Mouse (Mus musculus): ENCODE measurements around the gene E2f4.

The E2f4 gene

DNA sequence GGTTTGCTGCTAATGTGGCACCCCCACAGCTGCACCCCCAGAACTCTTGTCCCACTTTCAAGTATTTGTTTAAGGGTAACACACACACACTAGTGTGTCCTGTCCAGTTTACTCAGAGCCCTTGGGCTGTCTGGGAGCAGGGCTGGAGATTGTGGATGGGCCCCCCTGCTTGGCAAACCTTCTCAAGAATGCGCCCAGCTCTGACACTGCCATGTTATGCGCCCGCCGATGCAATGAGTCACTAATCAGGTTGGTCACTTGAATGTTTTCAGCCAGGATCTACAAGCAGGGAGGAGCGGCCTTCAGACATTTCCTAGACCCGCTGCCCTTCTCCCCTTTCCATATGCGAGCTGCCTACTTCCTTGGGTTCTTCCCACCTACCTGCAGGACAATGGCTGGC, 5.0 kb upstream of the E2f4 start:
- DNase-seq (ENCODE audit: extremely low spot score, low read depth, low spot score) = no peak

DNA sequence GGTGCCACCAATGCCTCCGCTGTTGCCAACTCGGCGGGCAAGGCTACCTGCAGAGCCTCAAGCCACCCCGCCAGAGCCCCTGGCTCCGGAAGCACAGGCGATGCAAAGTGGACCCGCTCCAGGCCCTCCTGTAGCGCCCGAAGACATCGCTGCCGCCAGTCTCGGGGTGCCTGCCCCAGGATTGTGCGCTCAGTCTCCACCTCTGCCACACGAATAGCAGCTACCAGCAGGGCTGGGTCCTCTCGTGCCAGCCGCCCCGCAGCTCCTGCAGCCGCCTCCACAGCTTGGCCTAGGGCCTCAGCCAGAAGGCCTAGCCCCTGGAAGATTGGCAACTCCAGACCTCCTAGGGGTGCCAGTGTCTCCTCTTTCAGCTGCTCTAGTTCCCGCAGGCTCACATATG, 4.1 kb upstream of the E2f4 start:
- DNase-seq (ENCODE audit: extremely low spot score, low read depth, low spot score) = no peak

DNA sequence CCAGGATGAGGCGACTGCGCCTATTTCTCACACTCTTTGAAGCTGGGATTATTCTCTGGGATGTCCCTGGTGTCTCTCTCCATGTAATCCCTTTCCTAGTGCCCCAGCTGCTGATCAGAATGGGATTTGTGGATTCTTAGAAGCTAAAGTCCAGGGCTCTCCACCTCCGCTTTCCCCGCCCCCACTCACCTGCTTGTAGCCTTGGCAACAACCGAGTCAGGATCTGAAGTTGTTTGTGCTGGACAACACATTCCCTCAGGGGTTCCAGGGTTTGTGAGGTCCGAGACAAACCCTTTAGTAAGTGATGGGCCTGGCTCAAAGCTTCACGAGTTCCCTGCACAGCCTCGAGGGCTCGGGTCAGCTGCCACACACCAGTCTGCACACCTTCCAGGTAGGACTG, 2.7 kb upstream of the E2f4 start:
- no peak for DNase-seq (ENCODE audit: extremely low spot score, low read depth, low spot score)

GRCm38 (mm10) chr8:105295256-105295655, 2.2 kb upstream of the E2f4 start:
- DNase-seq (ENCODE audit: extremely low spot score, low read depth, low spot score) = no peak

- no peak for DNase-seq (ENCODE audit: extremely low spot score, low read depth, low spot score)
Observed at GRCm38 (mm10) chr8:105295895-105296573, 1.4 kb upstream of the E2f4 start, which contains the start of gene Exoc3l. Exoc3l (minus strand) TSS chr8:105296101.

- no peak for DNase-seq (ENCODE audit: extremely low spot score, low read depth, low spot score)
Observed at GRCm38 (mm10) chr8:105298351-105299252, 1.1 kb downstream of the E2f4 start.

GRCm38 (mm10) chr8:105299962-105300361, 2.5 kb downstream of the E2f4 start:
- no peak for DNase-seq (ENCODE audit: extremely low spot score, low read depth, low spot score)

- no peak for DNase-seq (ENCODE audit: extremely low spot score, low read depth, low spot score)
Observed at GRCm38 (mm10) chr8:105303396-105303795, 5.9 kb downstream of the E2f4 start.

GRCm38 (mm10) chr8:105303874-105304273, 6.4 kb downstream of the E2f4 start:
- no peak for DNase-seq (ENCODE audit: extremely low spot score, low read depth, low spot score)

GRCm38 (mm10) chr8:105304325-105305210, 7.1 kb downstream of the E2f4 start:
- no peak for DNase-seq (ENCODE audit: extremely low spot score, low read depth, low spot score)

DNA sequence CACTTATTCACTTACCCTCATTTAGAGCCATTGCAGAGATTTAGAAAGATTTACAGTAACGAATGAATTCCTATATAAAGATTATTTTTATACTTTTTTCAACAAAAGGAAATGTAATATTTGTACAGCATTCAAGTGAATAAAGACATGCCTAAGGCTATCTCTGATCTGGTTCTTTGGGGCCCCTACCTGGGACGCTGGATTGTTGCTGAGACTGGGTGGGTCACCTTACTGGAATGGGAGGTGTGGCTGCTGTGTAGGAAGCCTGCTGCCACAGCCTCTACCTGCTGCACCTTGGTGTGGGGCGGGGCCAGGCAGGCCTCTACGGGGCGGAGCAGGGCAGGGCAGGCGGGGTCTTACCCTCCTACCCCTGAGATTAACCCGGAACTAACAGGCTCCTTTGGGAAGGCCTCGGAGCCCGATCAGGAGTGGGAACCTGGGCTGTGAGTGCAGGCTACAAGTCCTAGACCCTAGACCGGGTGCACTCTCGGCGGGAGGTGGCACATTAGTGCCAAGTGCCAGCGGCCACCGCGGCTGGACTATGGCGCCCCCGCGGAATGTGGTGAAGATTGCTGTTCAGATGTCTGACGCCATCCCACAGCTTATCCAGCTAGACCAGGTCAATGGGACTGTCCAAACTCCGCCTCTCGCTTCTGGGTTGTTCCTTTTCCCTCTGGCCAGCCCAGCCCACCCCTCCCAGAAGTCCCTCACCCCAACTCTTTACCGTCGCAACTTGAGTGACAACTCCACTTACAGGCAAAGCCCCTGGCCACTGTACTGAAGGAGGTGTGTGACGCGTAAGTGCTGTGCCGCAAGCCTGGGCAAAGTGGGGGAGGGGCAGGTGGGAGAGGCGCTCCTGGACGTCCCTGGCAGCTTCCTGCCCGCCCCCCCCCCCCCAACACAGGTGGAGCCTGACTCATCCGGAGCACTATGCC, 8.0 kb downstream of the E2f4 start, which contains the start of gene Elmo3:
Gene Elmo3, plus strand, starts transcription at position 391 of the 935 bp plus-strand sequence.
- no peak for DNase-seq (ENCODE audit: extremely low spot score, low read depth, low spot score)

DNA sequence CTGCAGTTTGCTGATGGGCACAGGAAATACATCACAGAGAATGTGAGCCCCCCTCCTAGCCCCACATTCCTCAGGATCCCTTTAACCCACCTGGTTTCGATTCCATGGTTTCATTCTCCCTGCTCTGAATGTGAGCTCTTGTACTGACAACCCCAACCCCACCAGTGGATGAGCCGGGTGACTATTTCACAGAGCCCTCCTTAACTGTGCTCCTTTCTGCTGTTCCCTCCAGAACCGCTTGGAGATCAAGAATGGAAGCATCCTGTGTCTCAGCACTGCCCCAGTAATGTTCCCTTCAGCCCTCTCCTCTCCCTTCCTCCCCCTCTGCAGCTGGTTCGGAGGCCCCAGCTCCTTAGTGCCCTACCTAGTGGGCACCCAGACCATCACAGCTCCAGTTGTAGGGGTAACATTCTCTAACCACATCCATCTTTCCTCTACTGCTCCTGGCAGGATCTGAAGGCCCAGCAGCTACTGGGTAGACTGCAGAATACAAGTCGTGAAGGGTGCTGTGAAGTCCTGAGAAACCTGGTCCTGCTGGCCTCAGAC, 8.8 kb downstream of the E2f4 start:
- DNase-seq (ENCODE audit: extremely low spot score, low read depth, low spot score) = no peak

GRCm38 (mm10) chr8:105307670-105308069, 10.2 kb downstream of the E2f4 start:
- DNase-seq (ENCODE audit: extremely low spot score, low read depth, low spot score) = no peak

DNA sequence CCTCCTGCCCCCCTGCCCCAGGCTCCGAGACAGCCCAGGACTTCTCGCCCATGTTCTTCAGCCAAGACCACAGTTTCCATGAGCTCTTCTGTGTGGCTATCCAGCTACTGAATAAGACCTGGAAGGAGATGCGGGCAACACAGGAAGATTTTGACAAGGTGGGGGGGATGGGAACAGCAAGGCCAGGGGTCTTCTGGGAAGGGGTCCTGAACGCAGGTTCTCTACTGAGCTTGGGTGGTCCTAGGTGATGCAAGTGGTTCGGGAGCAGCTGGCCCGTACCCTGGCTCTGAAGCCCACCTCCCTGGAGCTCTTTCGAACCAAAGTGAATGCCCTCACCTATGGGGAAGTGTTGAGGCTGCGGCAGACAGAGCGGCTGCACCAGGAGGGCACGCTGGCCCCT, 11.0 kb downstream of the E2f4 start:
- DNase-seq (ENCODE audit: extremely low spot score, low read depth, low spot score) = no peak

- no peak for DNase-seq (ENCODE audit: extremely low spot score, low read depth, low spot score)
Observed at GRCm38 (mm10) chr8:105309142-105309847, 11.8 kb downstream of the E2f4 start.

DNA sequence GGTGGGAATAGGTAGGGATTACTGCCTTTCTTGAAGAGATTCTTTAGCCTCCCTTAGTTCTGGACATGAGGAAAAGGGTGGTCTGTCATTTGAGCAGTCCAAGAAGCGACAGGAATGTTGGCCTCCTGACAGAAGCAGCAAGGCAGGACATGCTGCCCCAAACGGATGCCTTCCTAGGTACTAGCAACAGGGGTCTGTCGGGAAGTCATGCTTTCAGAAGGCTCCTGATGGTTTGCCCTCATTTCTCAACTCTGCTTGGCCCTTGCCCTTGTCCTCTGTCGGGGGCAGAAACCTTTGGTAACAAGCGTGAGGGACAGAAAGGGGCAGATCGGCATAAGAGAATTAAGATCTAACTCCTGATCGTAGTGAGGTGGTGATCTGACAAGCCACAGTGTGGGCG, 12.7 kb downstream of the E2f4 start:
- no peak for DNase-seq (ENCODE audit: extremely low spot score, low read depth, low spot score)

DNA sequence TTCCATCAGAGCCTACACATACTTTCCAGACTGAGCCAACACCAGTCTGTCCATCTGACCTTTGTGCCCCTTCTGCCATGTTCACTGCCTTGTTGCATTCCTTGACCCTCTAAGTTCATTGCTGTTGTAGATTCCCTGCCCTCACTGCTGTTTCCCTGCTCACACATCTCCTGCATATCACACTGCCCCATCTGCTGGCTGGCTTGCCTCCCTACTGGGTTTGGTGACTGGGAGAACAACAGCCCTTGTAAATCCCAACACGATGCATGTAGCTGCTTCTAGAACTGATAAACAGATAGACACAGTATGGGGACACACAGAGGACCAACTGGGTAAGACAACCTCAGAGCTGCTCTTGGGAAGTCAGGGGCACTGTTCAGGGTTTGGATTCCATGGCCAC, 14.3 kb downstream of the E2f4 start:
- no peak for DNase-seq (ENCODE audit: extremely low spot score, low read depth, low spot score)

- DNase-seq (ENCODE audit: extremely low spot score, low read depth, low spot score) = no peak
Observed at GRCm38 (mm10) chr8:105312891-105313481, 15.5 kb downstream of the E2f4 start.
